Mouse (Mus musculus): ENCODE data around the gene 3110082J24Rik.

The 3110082J24Rik gene

DNA sequence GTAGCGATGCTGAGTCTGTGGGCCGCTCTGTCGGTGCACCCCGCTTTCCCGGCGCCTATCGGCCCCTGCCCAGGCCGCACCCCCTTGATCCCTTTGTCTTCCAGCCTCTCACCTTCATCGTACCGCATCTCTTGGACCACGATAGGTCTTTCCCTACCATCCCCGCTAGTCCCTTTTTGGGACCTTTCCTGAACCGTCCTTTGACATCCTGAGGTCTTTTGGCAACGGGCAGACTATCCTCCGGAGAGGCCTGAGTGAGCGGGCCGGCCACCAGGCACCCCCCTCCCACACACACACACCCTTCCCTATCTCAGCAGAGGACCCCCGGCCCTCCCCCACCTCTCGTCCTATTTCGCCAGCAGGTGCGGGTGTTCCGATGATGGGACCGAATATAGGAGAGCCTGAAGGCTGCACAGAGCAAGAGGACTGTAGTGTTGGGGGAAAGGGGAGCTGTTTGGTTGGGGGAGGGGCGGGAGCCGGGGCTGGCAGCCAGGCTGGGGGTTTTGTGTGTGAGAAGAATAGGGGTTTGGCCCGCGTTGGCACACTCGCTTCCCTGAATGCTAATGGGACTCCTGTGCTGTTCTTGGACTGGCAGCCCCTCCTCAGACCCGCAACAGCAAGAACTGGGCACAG is at the start of gene 3110082J24Rik:
TSS of gene 3110082J24Rik (minus strand) at position 419 of the 633 bp plus-strand sequence.
- DNase-seq, result no peak

DNA sequence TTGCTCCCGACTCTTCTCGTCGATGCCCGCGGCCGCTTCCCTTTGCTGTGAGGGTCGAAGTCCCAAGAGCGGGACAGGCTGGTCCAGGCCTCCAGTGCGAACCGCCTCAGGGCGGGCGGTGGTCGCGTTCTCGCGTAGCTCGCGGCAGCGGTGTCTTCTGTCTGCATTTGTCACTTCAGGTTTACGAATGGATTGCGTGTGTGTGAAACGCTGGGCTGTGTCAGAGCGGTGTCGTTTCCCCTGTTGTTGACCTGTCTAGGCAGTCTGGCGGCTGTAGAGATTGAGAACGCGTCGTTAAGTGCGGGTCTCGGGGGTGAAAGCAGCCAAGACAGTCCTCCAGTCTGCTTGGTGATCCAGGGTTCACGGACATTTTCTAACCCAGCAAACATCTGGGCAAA is 49.5 kb upstream of the 3110082J24Rik start:
- no peak for DNase-seq

DNA sequence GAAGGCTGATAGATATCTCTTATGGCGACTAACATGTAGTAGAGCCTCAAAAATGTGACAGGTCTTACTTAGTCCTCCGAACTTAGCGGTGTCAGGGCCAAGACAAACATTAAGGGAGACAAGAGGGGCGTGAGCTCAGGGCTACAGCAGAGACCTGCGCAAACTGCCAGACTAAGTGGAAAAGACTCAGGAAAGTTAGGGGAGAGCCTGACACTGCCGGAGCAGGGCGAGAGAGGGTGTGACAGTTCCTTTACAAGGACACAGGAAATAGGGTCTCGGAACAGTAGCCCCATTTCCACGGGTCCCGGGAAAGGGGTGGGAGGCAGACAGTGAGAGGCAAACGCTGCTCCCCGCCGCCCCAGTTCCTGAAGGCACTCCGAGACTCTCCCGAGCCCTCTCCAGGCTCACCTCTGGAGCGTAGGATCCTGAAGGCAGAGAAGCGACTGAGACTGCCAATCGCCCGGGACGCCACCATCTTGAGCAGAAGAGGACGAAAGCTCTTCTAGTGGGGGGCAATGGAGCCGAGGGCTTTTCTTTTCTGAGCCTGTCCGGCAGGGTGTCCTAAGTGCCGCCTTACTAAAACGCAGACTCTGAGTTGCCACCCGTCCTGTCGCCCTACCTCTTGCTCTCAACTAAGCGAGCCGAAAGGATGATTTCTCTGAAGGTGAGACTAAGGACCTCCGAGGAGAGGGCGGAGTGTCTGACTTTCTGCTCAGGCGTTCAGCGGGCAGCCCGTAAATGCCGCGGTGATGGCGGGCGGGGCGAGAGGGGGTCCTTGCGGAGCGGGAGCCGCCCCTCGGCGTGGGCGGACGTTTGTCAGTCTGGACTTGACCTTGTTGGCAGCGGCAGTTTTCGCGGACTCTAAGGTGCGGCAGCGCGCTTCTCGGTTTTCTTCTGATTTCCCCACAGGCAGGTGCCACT is 48.8 kb upstream of the 3110082J24Rik start, which contains the start of the genes Hadha and Hadhb:
TSS of gene Hadha (minus strand) at position 689 of the 921 bp plus-strand sequence.
TSS of gene Hadhb (plus strand) at position 775 of the 921 bp plus-strand sequence.
- DNase-seq, result peak; percentile 95 to 97

DNA sequence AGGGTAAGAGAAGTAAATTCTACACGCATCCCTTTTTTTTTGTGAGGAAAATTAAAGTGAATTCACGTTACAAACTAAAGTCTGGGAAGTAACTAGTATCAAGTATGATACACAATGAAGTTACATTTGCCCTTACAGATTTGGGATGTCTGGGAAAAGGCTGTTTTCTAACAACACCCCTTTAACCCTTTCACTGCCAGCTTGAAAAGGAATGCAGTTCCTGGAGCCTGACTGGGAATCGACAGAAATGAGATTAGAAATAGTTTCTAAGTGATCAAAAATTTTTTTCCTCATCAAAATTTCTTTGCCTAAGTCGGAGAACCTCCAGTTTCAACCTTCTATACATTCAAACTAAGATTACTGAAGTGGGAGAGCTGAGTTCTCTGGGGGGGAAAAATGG is 48.1 kb upstream of the 3110082J24Rik start:
- DNase-seq, result peak in 1 of 2 experiments; percentile 12

DNA sequence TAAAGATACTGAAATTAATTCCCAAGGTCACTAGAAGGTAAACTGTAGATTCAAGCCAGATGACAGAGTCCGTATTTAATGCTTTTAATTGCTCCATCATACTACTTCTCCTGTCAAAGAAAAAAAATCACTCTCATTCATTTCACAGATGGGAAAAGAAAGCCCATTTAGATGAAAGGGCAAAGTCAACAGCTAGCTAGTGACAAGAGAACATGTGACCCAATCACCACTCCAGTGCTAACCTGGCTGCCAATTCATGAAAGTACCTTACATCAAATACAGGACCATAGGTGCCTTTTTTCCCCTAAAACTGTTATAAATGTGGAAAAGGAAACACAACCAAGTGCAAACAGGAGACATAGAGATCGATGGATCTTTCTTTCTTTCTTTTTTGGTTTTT is 47.3 kb upstream of the 3110082J24Rik start:
- no peak for DNase-seq

DNA sequence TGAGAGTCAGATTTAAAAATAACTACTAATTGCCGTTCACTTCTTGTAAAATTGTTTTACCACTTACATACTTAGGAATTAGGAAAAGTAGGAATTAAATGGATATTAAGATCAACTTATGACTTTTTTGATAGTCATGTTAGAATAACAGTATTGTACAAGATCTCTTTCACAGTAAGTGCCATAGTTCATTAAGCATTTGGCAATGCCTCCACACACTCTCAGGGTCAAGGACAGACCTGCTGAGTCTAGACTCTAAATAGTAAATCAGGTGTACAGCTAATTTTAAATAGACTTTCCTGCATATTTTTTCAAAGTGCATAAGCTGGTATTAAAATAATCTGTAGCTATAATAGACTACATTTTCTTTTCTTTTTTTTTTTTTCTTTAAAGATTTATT is 46.5 kb upstream of the 3110082J24Rik start:
- no peak for DNase-seq

DNA sequence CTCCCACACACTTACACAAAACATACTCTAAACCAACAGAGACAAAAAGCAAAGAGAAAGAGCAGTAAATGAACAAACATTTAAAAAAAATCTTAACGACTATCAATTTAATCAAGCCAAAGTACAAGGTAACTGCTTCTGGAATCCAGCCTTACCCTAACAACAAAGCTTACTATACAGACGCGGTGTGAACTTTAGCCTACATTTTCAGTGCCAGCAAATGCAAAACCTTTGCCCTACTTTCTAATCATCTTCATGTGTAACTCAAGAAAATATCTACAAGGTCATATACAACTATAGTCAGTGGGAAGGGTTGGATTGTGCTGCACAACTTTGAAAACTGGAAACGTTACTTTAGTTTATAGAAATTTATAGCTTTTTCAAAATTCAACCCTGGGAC is 46.1 kb upstream of the 3110082J24Rik start:
- no peak for DNase-seq

DNA sequence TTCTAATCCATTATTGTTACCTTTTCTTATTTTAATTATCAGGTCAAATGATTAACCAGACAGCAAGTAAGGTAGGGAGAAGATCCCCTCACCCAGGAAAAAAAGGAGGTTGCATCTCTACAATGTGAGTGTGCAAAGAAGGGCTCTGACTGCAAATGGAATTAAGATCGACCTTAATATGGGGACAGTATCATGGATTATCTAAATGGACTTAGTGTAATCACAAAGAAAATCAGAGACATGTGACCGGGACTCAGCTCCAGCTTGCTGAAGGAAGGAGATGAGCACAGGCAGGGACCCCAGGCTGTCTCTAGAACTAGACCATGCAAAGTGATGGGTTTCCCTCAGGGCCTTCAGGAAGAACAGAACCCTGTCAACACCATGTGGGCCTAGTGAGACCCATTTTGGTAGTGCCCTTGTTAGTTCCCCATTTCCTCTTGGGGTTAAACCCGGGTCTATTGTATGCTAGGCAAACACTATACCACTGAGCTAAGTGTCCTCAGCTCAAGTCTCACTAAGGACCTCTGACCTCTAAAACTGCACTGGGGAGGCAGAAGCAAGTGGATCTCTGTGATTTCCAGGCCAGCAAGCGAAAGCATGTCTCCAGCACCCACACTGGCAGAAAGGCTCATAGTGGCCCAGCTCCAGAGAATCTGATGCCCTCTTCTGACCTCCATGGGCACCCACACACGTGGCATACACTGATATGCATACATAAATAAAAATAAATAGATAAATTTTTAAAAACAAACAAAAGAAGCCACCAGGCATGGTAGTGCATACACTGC is 42.4 kb upstream of the 3110082J24Rik start:
- no peak for DNase-seq

DNA sequence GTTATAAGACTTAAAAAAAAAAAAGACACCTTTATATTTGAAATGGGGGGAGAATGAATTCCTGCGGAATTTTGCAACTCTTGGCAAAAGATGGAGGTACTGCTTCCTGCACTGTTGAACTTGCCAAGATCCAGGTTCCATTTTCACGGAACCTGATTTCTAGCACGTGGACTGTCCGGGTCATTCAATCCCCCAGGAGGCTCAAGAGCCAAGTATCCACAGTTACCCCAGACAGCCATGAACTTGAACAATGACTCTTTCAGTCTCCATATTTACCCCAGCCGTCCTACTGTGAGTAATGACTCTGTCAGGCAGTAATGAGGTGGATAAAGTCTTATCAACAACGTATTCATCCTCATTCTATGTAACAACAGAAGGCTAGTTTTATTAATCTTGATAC is 40.6 kb upstream of the 3110082J24Rik start:
- DNase-seq, result no peak

DNA sequence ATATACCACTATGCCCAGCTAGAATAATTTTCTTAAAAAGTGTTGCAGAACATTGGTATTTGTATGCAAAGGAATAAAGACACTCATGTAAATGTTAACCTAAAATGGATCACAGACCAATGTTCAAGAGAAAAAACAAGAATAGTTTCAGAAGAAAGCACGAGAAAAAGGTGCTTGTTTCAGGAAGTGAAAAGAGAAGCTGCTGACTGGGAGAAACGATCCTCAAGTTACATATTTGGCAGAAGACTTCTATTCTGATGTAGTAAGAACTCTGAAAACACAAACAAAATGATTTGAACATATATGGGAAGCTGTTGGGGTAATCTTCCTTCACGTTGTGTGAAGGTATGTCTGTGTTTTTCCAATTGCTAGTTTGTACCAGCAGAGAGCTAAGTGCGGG is 32.3 kb upstream of the 3110082J24Rik start:
- DNase-seq, result no peak

DNA sequence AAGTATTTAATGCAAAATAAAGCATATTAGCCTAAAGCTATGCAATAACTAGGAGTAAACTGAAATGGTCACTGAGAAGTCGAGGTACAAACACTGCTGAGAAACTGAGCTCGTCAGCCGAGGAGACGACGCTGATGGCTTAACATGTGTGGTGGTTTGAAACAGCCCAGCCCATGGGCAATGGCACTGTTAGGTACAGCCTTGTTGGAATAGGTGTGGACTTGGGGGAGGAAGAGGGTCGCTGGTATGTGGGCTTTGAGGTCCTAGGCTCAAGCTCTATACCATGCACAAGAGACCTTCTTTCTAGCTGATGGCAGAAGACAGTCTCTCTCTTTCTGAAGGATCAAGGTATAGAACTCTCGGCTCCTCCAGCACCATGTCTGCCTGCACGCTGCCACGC is 31.4 kb upstream of the 3110082J24Rik start:
- no peak for DNase-seq

DNA sequence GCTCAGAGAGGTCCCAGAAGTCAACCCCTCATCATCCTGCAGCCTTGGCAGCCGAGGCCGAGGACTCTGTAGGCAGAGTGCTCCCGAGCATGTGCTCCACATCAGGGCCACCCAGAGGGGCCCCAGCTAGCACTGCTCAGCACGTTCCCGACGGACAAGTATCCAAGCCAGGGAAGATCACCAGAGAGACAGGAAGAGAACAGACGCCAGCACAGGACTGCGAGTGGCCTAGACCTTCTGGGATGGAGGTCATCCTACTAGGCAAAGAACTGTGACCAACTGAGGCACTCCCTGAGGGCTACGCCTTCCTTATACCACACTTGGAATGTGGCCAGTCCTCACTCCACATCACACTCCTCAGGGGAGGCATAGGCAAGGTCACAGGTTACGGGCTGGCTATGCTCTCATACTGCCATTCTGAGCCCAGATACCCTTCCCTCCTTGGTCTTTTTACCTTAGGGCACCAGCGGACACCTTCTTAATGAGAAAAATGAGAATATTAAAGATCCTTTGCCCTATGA is 29.9 kb upstream of the 3110082J24Rik start:
- DNase-seq, result no peak

DNA sequence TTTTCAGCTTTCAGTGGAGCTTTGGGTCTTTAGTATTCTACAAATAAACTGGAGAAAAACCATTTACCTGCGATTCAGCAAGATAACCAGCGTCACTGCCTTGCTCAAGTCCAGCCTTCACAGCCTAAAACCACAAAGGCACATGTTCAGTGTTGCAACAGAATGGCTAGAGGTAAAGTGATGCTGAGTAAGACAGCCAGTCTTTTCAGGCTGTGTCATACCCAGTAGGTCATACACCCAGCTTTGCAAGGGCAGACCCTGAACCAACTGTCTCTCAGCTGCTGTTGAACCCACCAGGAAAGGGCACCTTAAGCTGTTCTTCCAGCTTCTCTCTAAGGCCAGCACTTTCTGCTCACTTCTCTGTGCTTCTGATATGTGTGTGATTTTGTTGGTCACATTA is 26.3 kb upstream of the 3110082J24Rik start:
- no peak for DNase-seq

DNA sequence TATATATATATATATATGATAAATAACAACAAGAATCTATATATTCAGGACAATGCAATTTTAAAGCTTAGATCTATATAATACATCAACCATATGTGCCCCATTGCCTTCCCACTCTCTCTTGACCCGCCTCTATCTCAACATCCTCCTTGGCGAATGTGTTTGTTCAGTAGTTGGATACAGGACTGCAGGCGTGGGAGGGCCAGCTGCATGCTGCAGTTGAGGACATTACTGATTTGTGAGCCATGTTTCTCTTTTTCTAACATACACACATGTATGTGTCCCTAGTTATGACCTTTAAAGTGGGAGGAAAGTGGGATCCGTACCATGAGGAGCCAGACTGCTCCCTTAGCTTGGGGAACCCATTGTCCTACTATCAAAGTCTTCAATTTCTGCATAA is 25.4 kb upstream of the 3110082J24Rik start:
- DNase-seq, result no peak

DNA sequence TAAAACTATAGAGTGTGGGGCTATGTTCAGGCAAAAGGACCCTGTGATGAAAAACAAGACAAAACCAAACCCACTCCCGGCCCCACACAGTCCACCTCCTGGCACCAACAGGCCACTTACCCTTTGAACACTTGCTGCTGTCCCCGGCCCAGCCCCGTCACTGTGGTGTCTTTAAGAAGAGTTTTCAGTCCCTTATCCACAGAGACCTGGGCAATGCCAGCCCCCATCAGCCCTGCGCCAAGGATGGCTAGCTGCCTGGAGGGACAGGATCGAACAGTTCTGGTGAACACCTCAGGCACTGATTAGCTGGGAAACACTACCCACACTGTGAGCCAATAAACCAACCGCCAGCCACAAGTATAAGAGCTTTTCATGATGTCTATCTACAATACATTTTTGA is 22.8 kb upstream of the 3110082J24Rik start:
- DNase-seq, result no peak

DNA sequence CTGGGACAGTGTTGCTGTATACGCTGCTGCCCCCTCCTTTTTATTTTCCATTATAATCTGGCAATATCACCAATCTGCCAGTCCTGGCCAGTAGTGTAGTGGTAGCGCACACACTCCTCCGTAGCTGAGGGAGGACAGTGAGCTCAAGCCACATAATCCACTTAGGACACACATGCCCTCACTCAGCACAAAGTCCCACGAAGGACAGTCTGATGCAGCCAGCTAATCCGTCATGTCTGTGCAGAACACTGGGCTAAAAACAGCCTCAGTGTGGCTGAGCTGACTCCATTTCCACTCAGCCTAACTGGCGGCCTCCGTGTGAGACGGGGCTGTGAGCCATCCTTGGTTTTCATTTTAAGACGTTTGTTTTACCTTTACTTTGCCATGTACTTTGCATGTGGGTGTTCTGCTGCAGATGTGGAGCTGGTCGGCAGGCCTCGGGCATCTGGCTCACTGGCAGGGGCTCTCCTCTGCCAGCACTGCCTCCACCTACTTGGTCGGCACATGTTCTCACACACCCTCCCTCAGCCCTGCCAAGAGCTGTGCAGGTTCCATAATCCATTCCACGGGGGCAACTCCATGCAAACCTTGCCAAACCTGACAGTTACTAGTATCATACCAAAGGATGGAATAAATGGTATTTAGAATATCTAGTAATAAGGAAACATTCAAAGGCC is 22.2 kb upstream of the 3110082J24Rik start:
- no peak for DNase-seq

DNA sequence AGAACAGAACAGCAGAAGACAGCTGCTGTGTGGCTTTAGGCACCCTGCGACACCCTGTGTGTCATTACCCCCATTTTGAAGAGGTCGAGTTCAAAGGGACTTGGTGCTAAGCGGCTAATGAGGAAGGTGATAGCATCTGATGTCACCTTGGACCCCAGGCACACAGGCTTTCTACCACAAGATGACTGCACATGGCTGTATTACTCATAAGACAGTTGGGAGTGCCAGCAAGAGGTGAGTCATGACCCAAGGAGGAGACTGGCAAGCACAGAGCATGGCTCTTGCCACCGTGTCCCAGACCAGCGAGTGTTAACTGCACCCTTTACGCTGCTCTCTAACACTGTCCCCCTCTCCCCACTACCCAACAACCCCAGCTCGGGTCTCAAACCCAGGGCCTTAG is 20.9 kb upstream of the 3110082J24Rik start:
- DNase-seq, result no peak

DNA sequence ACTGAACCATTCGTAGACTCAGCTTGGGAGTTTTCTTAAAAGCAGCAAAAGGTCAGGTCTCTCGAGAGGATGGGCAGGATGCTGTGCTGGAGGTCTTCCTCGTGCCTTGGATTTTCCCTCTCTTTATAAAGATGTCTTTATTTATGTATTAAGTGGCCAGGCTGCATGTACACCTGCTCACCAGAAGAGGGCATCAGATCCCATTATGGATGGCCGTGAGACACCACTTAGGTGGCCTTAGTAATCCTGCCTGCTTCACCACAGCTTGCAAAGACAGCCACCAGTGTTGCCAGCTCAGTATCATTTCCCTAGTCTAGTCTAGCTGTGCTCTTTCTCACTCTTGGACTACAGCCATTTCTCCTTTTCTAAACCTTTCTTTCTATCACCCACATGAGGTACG is 19.7 kb upstream of the 3110082J24Rik start:
- peak in 1 of 2 experiments; percentile 46 for DNase-seq

DNA sequence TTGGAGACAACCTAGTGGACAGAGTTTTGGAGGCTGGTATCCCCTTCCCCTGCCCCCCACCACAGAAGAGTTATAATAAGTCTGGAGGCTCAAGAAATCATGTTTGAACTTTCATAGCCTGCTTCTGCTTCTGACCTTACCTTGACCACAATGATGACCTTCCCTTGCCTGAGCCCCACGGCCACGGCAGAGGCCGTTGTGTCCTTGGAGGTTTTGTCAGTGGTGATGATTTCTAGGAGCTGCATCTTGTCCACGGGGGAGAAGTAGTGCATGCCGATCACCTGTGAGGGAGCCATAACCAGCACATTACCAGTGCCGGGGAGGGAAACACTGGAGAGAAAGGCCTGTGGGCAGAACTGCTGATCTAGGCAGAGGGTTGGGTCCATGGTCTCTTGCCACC is 16.6 kb upstream of the 3110082J24Rik start:
- no peak for DNase-seq

DNA sequence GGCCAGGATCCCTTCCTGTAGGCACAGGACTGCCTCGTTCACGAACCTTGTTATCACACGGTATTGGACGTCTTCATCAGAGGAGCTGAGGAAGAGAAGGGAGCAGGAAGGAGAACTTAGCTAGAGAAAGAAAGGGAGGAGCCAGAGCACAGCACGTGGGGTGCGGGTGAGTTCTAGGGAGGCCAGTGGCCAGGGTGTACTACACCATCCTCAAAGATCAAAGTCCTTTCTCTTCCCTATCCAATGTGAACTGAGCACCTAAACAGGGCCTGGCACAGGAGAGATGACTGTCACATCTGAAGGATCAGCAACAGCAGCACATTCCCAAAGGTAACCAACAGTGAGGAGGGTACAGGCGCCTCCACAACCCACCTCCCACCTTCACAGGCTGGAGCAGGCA is 14.2 kb upstream of the 3110082J24Rik start:
- peak in 1 of 2 experiments; percentile 34 for DNase-seq

DNA sequence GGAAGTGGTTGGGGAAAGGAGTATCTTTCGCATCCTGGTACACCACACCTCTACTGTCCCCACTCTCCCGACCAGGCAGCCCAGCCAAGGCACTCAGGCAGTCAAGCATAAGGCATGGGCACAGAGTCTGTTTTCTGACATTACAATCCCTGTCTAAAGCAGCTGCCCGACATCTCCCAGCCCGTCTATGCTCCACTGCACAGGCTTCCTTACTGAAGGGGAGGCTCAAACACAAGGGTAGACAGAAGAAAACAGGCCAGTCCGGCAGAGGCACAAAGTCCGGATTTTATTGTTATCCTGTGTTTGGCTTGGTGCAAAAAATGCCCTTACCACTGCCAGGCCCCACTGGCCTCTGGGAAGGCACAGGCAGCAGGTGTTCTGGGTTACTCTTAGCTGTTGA is 13.3 kb upstream of the 3110082J24Rik start:
- peak in 1 of 2 experiments; percentile 50 for DNase-seq

DNA sequence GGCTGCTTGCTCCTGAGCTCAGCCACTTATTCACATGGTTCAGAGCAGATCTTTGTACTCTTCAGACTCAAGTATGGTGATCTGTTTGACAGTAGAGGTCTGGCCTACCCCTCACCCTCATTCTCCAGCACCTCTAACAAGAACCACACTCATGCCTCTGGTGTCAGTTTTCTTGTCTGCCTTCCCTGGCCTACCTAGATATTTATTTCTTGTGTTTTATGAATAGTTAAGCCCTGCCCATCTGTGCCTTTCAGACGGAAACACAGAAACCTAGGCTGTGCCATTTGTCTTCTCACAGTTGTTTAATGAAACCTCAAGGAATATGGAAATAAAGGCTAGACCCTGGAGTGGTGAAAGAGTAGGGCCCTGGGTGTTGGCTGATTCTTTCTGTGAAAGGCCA is 12.1 kb upstream of the 3110082J24Rik start:
- DNase-seq, result no peak

Data from kidney, postnatal 4 days (tissue).